Mouse (Mus musculus): ENCODE measurements at regions not wholly inside any gene's neighbourhood (a gene's known extent, or its start where the extent isn't known, plus 50 kb on each side); places are given as distances from the start of the nearest gene placed in this dataset.

GRCm38 (mm10) chr10:98842721-98843120 is 71.5 kb upstream of the Atp2b1 start:
- no peak for TF ChIP-seq POLR2A (IDR thresholded peaks at IDR 0.05; ENCODE audit: borderline replicate concordance, insufficient read depth, low read length)
- no peak for TF ChIP-seq CTCF (IDR thresholded peaks at IDR 0.05; ENCODE audit: borderline replicate concordance, insufficient read depth, low read depth, low read length)

Measured in cerebellum, adult 2 months (tissue).